Mouse (Mus musculus) liver, embryonic 12.5 days (tissue): ENCODE measurements around the gene Chrne. TPM values are rescaled to one million over a fixed set of nuclear protein-coding genes. Genes with fewer than 3 reads are reported as not detected.
A peak's percentile ranks its signal among the peaks of the same experiment; 100 is the strongest.

Experiments
- ATAC-seq: fragments of 200-750 bp; cut with Nextera tagmentation; 2 replicates; pipeline ENCODE4 v1.8.0; 2017; ENCODE audit warnings: moderate number of reproducible peaks, mild to moderate bottlenecking, moderate library complexity
- H3K27ac ChIP-seq: fragments of 300-500 bp; sonication (generic); 2 replicates; pipeline ENCODE4 v1.5.1; 2016; ENCODE audit warnings: mild to moderate bottlenecking
- H3K27me3 ChIP-seq: fragments of 300-500 bp; sonication (generic); replicated peaks from 2 replicates; pipeline ENCODE4 v1.6.1; 2016; ENCODE audit warnings: mild to moderate bottlenecking, moderate library complexity
- H3K36me3 ChIP-seq: fragments of 300-500 bp; sonication (generic); 2 replicates; pipeline ENCODE4 v1.6.1; 2016; ENCODE audit warnings: mild to moderate bottlenecking, moderate library complexity
- H3K4me1 ChIP-seq: fragments of 300-500 bp; sonication (generic); 2 replicates; pipeline ENCODE4 v1.6.1; 2016
- H3K4me2 ChIP-seq: fragments of 300-500 bp; sonication (generic); 2 replicates; pipeline ENCODE4 v1.6.1; 2016; ENCODE audit warnings: mild to moderate bottlenecking, moderate library complexity
- H3K4me3 ChIP-seq: fragments of 300-500 bp; sonication (generic); 2 replicates; pipeline ENCODE4 v1.5.1; 2016; ENCODE audit warnings: mild to moderate bottlenecking, moderate library complexity
- H3K9ac ChIP-seq: fragments of 300-500 bp; sonication (generic); 2 replicates; pipeline ENCODE4 v1.6.1; 2016; ENCODE audit warnings: mild to moderate bottlenecking, moderate library complexity
- H3K9me3 ChIP-seq: fragments of 300-500 bp; sonication (generic); replicated peaks from 2 replicates; pipeline ENCODE4 v1.6.1; 2016; ENCODE audit warnings: mild to moderate bottlenecking, moderate library complexity
- WGBS: fragments of 180-500 bp; shearing (Covaris S2); methylation state at CpG from one replicate; pipeline ENCODE4 v1.1.7; 2016; ENCODE audit not compliant: insufficient replicate concordance; 5-methylcytosine and 5-hydroxymethylcytosine counted together
- polyA plus RNA-seq: library from polyadenylated mRNA; unstranded; fragments of >200 nt; fragmentation: Nextera tagmentation; extraction: Ambion mirVana; gene quantifications from 2 replicates; pipeline ENCODE4 v1.2.1, GENCODE M21; 2016

Gene Chrne
- polyA plus RNA-seq, 1 experiment from 2014 or later = not detected

GRCm38 (mm10) chr11:70650322-70651175 is 31.5 kb upstream of the Chrne start:
- Histone ChIP-seq H3K27me3 (no peaks in the 10 kb centered on the region), H3K36me3 (peaks cover 49% of the 10 kb centered on the region), H3K27ac (peak overlapping the region; percentile 99), H3K4me2 (peak overlapping the region; percentile 93), H3K4me3 (peak overlapping the region; percentile 74), H3K4me1 (peaks cover 70% of the 10 kb centered on the region), H3K9me3 (no peaks in the 10 kb centered on the region), H3K9ac (peak overlapping the region; percentile 47)
- WGBS = 40% methylated on average over 12 of the region's 12 CpGs
- ATAC-seq = no peak

- Histone ChIP-seq H3K27me3 (no peaks in the 10 kb centered on the region), H3K4me3 (peak overlapping the region; percentile 74), H3K4me1 (peaks cover 78% of the 10 kb centered on the region), H3K9ac (peak overlapping the region; percentile 88), H3K27ac (peak overlapping the region; percentile 99), H3K4me2 (peak overlapping the region; percentile 93), H3K9me3 (no peaks in the 10 kb centered on the region), H3K36me3 (peaks cover 62% of the 10 kb centered on the region)
- ATAC-seq = no peak
- 75% methylated on average over 8 of the region's 8 CpGs for WGBS
Measured at GRCm38 (mm10) chr11:70649185-70649734, 30.2 kb upstream of the Chrne start.

GRCm38 (mm10) chr11:70648512-70648911 is 29.5 kb upstream of the Chrne start:
- peak overlapping the region; percentile 88 for H3K9ac ChIP-seq
- H3K4me1 ChIP-seq = peaks cover 79% of the 10 kb centered on the region
- H3K9me3 ChIP-seq = no peaks in the 10 kb centered on the region
- peak overlapping the region; percentile 74 for H3K4me3 ChIP-seq
- H3K27ac ChIP-seq = peak overlapping the region; percentile 99
- H3K36me3 ChIP-seq = peaks cover 67% of the 10 kb centered on the region
- H3K4me2 ChIP-seq = peak overlapping the region; percentile 93
- H3K27me3 ChIP-seq = no peaks in the 10 kb centered on the region
- ATAC-seq = peak; percentile 30
- WGBS = 25% methylated on average over 4 of the region's 4 CpGs

GRCm38 (mm10) chr11:70647716-70648420 is 28.9 kb upstream of the Chrne start:
- H3K9ac ChIP-seq = peak overlapping the region; percentile 88
- H3K27me3 ChIP-seq = no peaks in the 10 kb centered on the region
- 2% methylated on average over 28 of the region's 28 CpGs for WGBS
- no peaks in the 10 kb centered on the region for H3K9me3 ChIP-seq
- peak; percentile 40 for ATAC-seq
- H3K4me3 ChIP-seq = peak overlapping the region; percentile 74
- peaks cover 71% of the 10 kb centered on the region for H3K36me3 ChIP-seq
- H3K4me1 ChIP-seq = peaks cover 76% of the 10 kb centered on the region
- H3K4me2 ChIP-seq = peak overlapping the region; percentile 93
- peak overlapping the region; percentile 99 for H3K27ac ChIP-seq

GRCm38 (mm10) chr11:70646691-70647650 is 28.0 kb upstream of the Chrne start, which contains the start of the genes Rnf167 and Slc25a11:
Gene Rnf167 (plus strand): TSS chr11:70647235.
Gene Slc25a11 (minus strand): TSS chr11:70647479.
- Histone ChIP-seq H3K36me3 (peaks cover 64% of the 10 kb centered on the region), H3K4me1 (peaks cover 67% of the 10 kb centered on the region), H3K4me3 (peak within 1 kb of the TSS; percentile 74), H3K27ac (peak within 1 kb of the TSS; percentile 99), H3K4me2 (peak within 1 kb of the TSS; percentile 96), H3K9ac (peak within 1 kb of the TSS; percentile 88), H3K27me3 (no peaks in the 10 kb centered on the region), H3K9me3 (no peaks in the 10 kb centered on the region)
- peak; percentile 81 for ATAC-seq
- WGBS = under 1% methylated on average over 63 of the region's 63 CpGs

- Histone ChIP-seq H3K4me2 (peak overlapping the region; percentile 96), H3K36me3 (peaks cover 56% of the 10 kb centered on the region), H3K9ac (peak overlapping the region; percentile 87), H3K4me1 (peaks cover 64% of the 10 kb centered on the region), H3K9me3 (no peaks in the 10 kb centered on the region), H3K27me3 (no peaks in the 10 kb centered on the region), H3K27ac (peak overlapping the region; percentile 99), H3K4me3 (peak overlapping the region; percentile 74)
- ATAC-seq = no peak
- WGBS = 21% methylated on average over 3 of the region's 3 CpGs
Measured at GRCm38 (mm10) chr11:70646259-70646555, 27.2 kb upstream of the Chrne start.

- Histone ChIP-seq H3K27ac (peak overlapping the region; percentile 99), H3K9ac (peak overlapping the region; percentile 87), H3K4me2 (peak overlapping the region; percentile 96), H3K27me3 (no peaks in the 10 kb centered on the region), H3K4me1 (peaks cover 64% of the 10 kb centered on the region), H3K36me3 (peaks cover 51% of the 10 kb centered on the region), H3K9me3 (no peaks in the 10 kb centered on the region), H3K4me3 (peak overlapping the region; percentile 74)
- no peak for ATAC-seq
- WGBS = 78% methylated on average over 12 of the region's 12 CpGs
Measured at GRCm38 (mm10) chr11:70645461-70646258, 26.6 kb upstream of the Chrne start.

GRCm38 (mm10) chr11:70644564-70645103 is 25.6 kb upstream of the Chrne start:
- Histone ChIP-seq H3K9me3 (no peaks in the 10 kb centered on the region), H3K4me2 (no peak overlapping the region; the same call in 1 of the 2 replicates), H3K27ac (no peak overlapping the region), H3K4me3 (no peak overlapping the region), H3K9ac (peak overlapping the region; percentile 87; the same call in 1 of the 2 replicates), H3K36me3 (peaks cover 41% of the 10 kb centered on the region), H3K27me3 (no peaks in the 10 kb centered on the region), H3K4me1 (peaks cover 64% of the 10 kb centered on the region)
- ATAC-seq = no peak
- WGBS = 88% methylated on average over 8 of the region's 8 CpGs

GRCm38 (mm10) chr11:70643051-70643450 is 24.0 kb upstream of the Chrne start:
- Histone ChIP-seq H3K9ac (no peak overlapping the region), H3K27ac (peak overlapping the region; percentile 28; the same call in 1 of the 2 replicates), H3K4me2 (no peak overlapping the region), H3K36me3 (peaks cover 29% of the 10 kb centered on the region), H3K27me3 (no peaks in the 10 kb centered on the region), H3K4me1 (peaks cover 64% of the 10 kb centered on the region), H3K4me3 (no peak overlapping the region), H3K9me3 (no peaks in the 10 kb centered on the region)
- WGBS = 84% methylated on average over 6 of the region's 6 CpGs
- ATAC-seq = no peak

- no peak overlapping the region for H3K4me3 ChIP-seq
- H3K9ac ChIP-seq = no peak overlapping the region
- 52% methylated on average over 7 of the region's 7 CpGs for WGBS
Measured at GRCm38 (mm10) chr11:70641241-70641640, 22.2 kb upstream of the Chrne start.

More at GRCm38 (mm10) chr11:70641241-70641640, 22.2 kb upstream of the Chrne start:
- H3K4me2 ChIP-seq = no peak overlapping the region
- H3K27me3 ChIP-seq = no peaks in the 10 kb centered on the region
- peak overlapping the region; percentile 21; the same call in 1 of the 2 replicates for H3K27ac ChIP-seq
- peaks cover 74% of the 10 kb centered on the region for H3K4me1 ChIP-seq
- H3K36me3 ChIP-seq = peaks cover 29% of the 10 kb centered on the region
- no peaks in the 10 kb centered on the region for H3K9me3 ChIP-seq
- no peak for ATAC-seq
